Mouse (Mus musculus) lung, postnatal 0 days (tissue): ENCODE measurements around the gene Ramp2.

Experiments
- CTCF ChIP-seq: IDR thresholded peaks from 2 replicates; pipeline ENCODE4 v1.5.1; 2016; ENCODE audit warnings: antibody characterized with exemption, mild to moderate bottlenecking
- EP300 ChIP-seq: IDR thresholded peaks from 2 replicates; pipeline ENCODE4 v1.6.1; 2016; ENCODE audit warnings: antibody characterized with exemption, mild to moderate bottlenecking, control low read depth

- TF ChIP-seq CTCF (no peak), EP300 (no peak; the same call in 1 of the 2 replicates)
These were observed 41.5 kb downstream of the Ramp2 start for GRCm38 (mm10) chr11:101287306-101287705.
